Comparison of ENCODE assay signal across 35 mouse cellular contexts in the genomic region with DNA sequence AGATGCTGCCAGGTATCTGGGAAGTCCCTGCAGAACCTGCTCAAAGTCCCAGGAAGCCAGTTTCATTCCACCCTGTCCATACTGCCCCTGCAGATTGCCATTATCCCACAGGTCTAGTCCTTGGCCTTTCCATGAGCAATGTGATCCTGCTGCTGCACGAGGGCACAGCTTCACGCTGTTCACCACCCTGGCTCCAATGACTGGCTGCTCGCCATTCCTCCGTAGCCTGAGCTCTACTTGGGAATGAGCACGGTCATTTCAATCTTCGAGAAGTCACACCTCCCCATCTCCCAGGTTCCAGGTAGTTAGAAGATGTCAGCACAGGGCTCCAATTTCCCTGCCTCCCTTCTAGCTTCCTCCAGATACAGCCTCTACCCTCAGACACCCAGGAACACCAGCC. TPM values are rescaled to one million over a fixed set of nuclear protein-coding genes. Genes with fewer than 3 reads are reported as not detected.
"Had no signal": no experiment of that assay in that cellular context is flagged by ENCODE, and none has a peak within 500 bp of the region (broad histone marks: within the 10 kb centered on the region; RNA-seq: fewer than 3 reads in every experiment).

No protein-coding gene starts in this region.

- H3K4me2 ChIP-seq: heart, embryonic 11.5 days; heart, embryonic 13.5 days; heart, embryonic 15.5 days; hindbrain, embryonic 12.5 days; hindbrain, embryonic 13.5 days; hindbrain, embryonic 14.5 days; hindbrain, embryonic 15.5 days; intestine, embryonic 15.5 days; kidney, embryonic 15.5 days had no signal

- DNase-seq: heart, postnatal 10 days; heart, postnatal 14 days; heart, postnatal 36 days; heart, postnatal 4 days; kidney, adult 11 months; kidney, adult 18-20 months; kidney, adult 2 months; kidney, adult 8-10 months; kidney, adult 9 months; kidney, postnatal 10 days; kidney, postnatal 14 days; kidney, postnatal 25 days; kidney, postnatal 36 days; kidney, postnatal 4 days; layer of hippocampus, adult 9-11 months; layer of hippocampus, postnatal 36 days had no signal

- ATAC-seq: hindbrain, embryonic 16.5 days; hindbrain, postnatal 0 days; inflammation-experienced regulatory T-cells, adult 6 months; intestine, embryonic 15.5 days; intestine, embryonic 16.5 days; intestine, postnatal 0 days had no signal

- H3K27me3 ChIP-seq: heart, embryonic 13.5 days; heart, embryonic 15.5 days; hindbrain, embryonic 12.5 days; hindbrain, embryonic 13.5 days; hindbrain, embryonic 15.5 days; intestine, embryonic 15.5 days; kidney, embryonic 15.5 days had no signal

- H3K9me3 ChIP-seq: heart, embryonic 10.5 days; heart, embryonic 13.5 days; heart, embryonic 15.5 days; hindbrain, embryonic 10.5 days; hindbrain, embryonic 12.5 days; hindbrain, embryonic 13.5 days; hindbrain, embryonic 15.5 days; intestine, embryonic 15.5 days; kidney, embryonic 15.5 days had no signal

- H3K27ac ChIP-seq: heart, embryonic 10.5 days; heart, embryonic 13.5 days; heart, embryonic 15.5 days; hindbrain, embryonic 10.5 days; hindbrain, embryonic 12.5 days; hindbrain, embryonic 13.5 days; hindbrain, embryonic 14.5 days; hindbrain, embryonic 15.5 days; hindbrain, postnatal 0 days; intestine, embryonic 15.5 days; kidney, embryonic 15.5 days; kidney, postnatal 0 days; layer of hippocampus, adult 2 months; left cerebral cortex, adult 2 months had no signal

- H3K4me3 ChIP-seq: heart, embryonic 10.5 days; heart, embryonic 13.5 days; heart, embryonic 15.5 days; hindbrain, embryonic 10.5 days; hindbrain, embryonic 12.5 days; hindbrain, embryonic 13.5 days; hindbrain, embryonic 15.5 days; intestine, embryonic 15.5 days; kidney, embryonic 15.5 days; layer of hippocampus, adult 2 months; left cerebral cortex, adult 2 months had no signal

- H3K9ac ChIP-seq: heart, embryonic 13.5 days; heart, embryonic 15.5 days; hindbrain, embryonic 12.5 days; hindbrain, embryonic 13.5 days; hindbrain, embryonic 14.5 days; hindbrain, embryonic 15.5 days; intestine, embryonic 15.5 days; kidney, embryonic 15.5 days had no signal

RNA-seq across cellular contexts. Expression of a gene that starts 52.2 kb away (rescaled TPM):
- polyA plus RNA-seq: inflammation-experienced regulatory T-cells, adult 6 months had no signal
